Mouse (Mus musculus) embryo, embryonic 11 days (tissue): ENCODE measurements around the gene Spata13.

ENCODE experiments used
- DNase-seq: peaks from one replicate; pipeline ENCODE4 v3.0.0-alpha.2; 2015

The Spata13 gene

DNA sequence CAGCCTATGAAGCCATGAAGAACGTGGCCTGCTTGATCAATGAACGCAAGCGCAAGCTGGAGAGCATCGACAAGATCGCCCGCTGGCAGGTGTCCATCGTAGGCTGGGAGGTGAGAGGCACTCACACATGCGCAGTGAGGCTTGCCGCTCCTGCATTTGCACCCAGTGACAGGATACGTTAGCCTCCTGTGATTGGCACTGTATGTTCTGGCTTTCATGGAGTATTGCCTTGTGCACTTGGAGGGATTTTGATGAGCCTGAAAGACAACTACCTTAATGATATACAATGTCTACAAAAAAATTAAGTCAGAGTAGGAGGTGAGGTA lies 120.0 kb downstream of the Spata13 start:
- DNase-seq: no peak

DNA sequence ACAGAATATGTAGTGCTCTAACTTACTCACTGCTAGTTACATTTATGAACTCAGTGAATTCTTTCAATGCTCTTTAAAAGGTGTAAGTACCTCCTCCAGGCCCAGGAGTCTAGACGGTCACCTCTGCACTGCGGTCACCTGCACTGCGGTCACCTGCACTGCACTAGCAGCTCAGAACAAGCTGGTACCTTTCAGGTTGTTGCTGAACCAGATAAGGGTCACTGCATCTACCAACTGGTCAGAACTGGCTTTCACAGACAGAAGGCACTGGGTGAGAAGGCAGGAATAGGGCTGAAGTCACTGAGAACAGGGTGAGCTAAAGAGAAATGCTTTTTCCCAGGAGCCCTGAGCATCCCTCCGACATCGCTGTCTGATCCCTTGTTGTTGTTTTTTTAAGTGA lies 120.9 kb downstream of the Spata13 start:
- DNase-seq: no peak

DNA sequence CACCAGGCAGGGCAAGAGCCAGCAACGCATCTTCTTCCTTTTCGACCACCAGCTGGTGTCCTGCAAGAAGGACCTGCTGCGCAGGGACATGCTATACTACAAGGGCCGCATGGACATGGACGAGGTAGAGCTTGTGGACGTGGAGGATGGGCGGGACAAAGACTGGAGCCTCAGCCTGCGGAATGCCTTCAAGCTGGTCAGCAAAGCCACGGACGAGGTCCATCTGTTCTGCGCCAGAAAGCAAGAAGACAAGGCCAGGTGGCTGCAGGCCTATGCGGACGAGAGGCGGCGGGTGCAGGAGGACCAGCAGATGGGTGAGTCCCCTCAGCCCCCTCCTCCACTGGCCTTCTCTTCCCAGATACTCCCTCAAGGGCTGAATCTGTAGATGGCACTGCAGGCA lies 122.5 kb downstream of the Spata13 start:
- no peak for DNase-seq

DNA sequence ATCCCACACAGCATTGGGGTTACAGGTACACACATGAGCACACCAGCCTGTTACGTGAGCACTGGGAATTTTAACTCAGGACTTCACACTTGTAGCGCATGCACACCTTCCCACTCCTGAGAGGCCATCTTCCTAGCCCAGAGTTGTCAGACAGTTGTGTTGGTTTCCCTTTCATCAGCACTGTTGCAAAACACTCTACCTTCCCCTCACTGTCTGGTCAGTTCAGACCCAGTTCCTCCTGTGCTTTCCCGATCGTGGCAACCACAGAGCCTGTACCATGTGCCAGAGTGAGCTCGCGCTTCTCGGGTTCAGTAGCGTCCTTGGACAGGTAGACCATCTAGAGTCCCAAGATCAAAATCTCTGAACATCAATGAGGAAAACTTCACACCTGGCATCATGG lies 123.5 kb downstream of the Spata13 start:
- DNase-seq: no peak

DNA sequence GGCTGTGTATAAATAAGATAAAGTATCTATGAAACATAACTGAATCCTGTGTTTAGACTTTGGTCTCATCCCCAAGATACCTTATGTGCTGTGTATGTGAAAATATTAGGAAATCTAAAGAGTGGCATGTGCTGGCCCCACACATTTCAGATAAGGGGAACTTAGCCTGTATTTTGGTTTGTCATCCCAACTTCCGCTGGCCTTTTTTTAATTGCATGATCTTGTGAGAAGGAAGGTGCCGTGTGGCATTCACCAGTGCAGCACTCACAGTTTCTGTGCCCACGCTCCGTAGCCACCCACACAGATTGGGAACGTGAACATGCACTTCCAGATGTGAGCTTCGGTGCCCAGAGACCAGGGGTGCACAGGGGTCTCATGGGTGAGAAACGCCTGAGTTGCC lies 123.9 kb downstream of the Spata13 start:
- DNase-seq: no peak

DNA sequence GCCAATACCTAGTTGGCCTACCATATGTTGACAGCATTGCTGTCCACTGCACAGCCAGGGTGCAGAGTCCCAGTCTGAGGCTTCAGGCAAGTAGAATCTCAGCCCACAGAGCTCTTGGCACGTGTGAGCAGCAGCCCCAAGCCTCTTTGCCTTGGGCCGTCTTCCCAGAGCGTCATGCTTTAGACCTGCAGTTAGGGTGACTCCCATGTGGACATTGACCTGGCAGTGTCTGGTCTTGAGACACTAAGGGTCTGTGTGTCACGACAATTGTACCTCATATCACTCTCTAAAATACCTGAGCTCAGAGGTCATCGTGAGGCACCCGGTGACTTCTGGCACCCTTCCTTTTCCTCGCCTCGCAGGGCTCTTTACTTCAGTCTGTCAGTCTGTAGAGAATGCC lies 125.3 kb downstream of the Spata13 start:
- DNase-seq: no peak

DNA sequence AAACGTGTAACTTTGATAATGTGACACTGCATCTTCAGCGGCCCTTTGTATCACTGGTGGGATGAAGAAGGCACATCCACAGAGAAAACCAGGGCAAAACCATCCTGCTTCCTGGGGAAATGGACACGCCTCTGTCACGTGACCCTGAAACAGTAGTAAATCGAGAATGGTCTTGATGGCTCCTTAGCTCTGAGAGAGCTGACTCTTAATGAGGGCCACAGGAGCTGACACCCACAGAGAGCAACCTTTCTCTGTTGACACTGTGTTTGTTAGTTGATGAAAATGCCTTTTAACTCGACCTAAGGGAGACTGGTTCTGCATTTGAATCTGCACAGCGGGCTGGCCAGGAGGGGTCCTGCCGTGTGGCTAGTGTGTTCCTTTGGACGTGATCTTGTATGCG lies 128.0 kb downstream of the Spata13 start:
- DNase-seq: no peak

DNA sequence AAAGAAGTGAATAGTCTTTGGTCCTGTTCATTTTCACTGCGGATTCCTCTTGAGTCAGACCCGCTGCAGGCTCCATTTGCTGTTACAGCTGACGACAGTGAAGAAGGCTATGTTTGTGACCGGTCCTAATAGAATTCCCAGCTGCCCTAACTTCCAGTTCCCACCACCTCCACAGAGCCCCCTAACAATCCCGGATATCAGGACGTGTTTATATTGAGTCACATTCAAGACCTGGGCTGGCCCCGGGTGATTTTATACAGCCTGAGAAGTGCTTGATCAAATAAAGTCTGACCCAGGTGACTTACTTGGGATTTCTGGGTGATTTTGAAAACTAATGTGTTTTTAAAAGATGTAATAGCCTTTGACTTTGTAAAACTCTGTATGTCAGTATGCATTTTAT lies 129.0 kb downstream of the Spata13 start:
- DNase-seq: no peak

DNA sequence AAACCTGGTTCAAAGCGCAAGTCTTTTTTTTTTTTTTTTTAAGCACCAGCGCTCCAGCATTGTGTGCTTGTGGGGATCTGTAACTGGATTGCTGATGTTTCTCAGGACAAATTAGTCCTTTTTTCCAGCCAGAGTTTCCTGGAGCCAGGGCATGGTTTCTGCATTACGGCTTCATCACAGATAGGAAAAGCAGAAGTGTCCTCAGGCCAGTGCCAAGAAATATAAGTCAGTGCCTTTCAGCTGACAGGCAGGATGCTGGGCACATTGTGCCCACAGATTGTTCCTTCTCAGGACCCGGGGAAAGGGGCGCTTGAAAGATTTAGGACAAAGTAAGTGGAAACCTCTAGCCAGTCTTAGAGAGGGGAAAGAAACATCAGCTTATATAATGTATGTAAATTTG lies 129.9 kb downstream of the Spata13 start:
- DNase-seq: no peak

DNA sequence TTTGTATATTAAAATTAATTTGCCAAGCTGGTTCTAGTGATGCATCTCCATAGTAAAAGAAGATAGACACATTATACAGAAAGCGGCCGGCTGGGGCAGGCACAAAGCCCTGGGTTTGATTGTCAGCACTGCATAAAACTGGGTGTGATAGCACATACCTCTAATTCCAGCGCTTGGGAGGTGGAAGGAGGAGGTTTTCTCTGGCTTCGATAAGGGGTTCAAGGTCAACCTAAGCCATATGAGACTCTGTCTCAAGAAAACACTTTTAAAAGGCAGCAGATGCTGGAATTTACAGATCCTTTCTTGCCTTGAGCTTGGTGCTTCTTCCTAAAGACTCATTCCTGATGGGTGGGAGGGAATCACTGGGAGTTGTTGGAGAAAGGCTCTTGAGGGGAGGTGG lies 130.7 kb downstream of the Spata13 start:
- no peak for DNase-seq

DNA sequence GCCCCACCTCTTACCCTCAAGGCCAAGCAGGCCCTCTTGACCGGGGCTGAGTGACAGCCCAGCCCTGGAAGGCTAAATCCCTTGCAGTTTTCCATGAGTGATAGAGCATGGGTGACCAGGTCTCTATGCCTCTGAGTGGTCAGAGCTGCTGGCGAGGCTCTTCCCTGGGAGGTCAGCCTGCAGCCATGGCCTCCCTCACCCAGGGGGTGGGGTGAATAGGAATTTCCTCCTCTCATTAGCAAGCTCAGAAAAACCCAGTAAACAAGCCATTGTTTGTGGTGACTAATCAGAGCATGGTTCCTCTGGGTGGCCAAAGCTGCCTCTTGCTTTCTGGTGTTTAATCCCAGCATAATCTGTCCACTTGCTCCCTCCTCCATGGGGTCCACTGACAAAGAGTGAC lies 131.2 kb downstream of the Spata13 start:
- no peak for DNase-seq

DNA sequence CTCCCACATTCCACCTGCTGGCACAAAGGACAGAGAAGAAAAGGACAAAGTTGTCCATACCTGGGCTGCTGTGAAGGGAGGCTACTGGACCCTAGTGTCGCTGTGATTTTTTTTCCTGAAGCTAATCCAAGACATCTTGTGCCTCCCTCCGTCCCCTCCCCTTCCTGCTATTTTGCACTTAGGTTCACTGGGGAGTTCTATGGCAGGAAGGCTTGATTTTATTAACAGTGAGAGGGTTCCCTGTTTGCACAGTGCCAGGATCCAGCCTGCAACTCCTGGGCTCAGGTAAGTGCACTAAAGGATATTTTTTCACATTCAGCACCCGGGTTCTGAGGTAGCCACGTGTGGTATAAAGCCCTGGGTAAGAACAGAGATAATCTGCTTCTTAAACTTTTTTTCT lies 134.1 kb downstream of the Spata13 start, which contains the start of gene C1qtnf9:
Gene C1qtnf9 (plus strand): TSS at position 251 of the 400 bp plus-strand sequence.
- no peak for DNase-seq

DNA sequence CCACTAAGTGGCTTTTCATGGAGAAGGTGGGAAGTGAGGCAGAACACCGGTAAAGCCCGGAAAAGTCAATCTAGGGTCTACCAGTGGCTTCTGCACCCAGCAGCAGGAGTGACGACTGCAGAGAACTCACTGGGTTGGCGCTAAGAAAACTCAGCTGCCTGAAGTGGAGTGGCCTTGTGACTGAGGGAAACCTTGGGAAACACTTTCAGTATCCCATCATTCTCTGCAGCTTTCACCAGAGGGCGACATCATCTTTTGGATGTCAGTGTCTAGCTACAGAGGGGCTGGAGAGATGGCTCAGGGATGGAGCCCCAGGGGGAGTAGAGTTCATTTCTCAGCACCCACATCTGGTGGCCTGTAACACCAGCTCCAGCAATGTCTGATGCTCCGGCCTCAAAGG lies 135.5 kb downstream of the Spata13 start:
- peak; percentile 27 for DNase-seq

DNA sequence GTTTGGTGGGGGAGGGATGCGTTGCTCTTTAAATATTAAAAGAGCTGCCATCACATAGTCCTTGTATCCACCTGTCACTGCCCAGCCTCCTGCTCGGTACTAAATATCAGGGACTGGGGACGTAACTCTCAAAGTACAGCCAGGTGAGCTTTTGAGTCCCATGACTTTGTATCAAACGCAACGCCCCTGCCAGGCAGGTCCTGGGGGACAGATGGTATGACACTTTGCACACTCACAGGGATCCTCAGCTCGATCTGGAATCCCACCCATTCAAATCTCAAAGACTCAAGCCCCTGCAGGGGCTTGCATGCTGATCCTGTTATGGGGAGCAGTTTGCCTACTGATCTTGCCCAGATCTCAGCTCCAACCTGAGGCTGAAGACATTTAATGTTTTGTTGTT lies 136.8 kb downstream of the Spata13 start:
- DNase-seq: no peak

DNA sequence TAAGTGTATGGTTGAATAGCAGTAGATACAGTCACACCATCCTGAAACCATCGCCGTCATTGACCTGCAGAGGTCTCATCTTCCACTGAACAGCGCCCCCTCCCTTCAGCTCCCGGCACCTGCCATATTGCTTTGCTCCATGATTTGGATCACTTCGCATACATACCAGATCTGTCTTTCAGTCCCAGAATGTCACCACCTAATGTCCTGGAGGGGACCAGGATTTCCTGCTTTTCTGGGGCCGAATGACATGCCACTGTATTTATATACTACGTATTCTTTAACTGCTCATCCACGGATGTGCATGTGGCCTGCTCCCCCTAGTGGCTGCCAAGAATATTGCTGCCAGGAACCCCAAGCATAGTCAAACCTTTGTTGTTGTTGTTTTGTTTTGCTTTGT lies 137.3 kb downstream of the Spata13 start:
- DNase-seq: peak; percentile 75

DNA sequence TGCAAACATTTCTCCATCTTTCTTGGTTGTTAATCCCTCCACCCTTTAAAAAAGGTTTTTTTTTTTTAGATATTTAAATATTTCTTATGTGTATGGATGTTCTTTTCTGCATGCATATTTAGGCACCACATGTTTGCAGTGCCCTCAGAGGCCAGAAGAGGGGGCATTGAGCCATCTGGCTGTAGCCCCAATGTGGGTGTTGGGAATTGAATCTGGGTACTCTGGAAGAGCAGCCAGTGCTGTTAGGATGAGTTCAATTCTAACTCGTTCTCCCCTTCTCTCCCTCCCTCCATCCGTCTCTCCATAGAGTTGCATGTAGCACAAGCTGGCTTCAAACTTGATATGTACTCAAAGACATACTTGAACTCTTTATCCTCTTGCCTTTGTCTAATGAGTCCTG lies 139.7 kb downstream of the Spata13 start:
- DNase-seq: no peak

DNA sequence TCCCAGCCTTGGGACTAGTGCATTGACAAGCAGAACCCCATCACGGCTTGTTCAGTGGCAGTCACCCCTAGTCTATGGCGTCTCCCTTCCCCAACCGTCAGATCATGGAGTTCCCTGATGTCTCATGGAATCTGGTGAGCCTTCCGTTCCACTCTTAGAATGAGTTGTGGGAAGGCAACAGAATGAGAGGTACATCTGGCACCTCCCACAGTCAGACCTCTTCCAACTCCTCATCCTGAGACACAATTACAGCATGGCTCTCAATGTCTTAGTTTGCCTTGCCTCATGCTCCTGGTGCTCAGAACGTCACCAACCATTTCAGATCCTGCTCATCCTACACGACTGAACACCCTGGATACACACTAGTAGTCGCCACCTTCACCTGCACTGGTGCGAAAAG lies 142.7 kb downstream of the Spata13 start:
- no peak for DNase-seq

DNA sequence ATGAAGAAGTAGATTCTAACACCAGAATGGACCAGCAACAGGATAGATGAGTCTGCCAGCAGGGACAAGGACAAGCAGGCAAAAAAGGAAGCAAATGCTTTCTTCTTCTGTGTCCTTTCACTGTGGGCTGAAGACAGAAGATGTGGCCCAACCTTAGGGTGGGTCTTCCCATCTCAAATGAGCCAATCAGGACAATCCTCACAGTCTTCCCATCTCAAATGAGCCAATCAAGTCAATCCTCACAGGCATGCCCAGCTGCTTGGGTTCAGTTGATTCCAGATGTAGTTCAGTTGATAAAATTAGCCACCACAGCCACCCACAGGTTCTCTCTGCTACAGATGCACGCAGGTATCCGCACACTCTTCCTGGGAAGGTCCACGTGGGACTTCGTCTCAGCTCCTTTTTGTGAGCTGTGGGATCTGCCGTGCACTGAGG lies 143.7 kb downstream of the Spata13 start:
- no peak for DNase-seq

DNA sequence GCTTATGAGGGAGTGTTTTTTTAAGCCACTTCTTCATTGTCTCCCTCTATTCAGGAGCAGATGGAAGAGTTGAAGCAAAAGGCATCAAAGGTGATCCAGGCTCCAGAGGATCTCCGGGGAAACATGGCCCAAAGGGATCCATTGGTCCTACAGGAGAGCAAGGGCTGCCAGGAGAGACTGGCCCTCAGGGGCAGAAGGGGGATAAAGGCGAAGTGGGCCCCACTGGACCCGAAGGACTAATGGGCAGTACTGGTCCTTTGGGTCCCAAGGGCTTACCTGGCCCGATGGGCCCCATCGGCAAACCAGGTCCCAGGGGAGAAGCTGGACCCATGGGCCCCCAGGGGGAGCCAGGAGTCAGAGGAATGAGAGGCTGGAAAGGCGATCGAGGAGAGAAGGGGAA lies 145.4 kb downstream of the Spata13 start:
- no peak for DNase-seq

DNA sequence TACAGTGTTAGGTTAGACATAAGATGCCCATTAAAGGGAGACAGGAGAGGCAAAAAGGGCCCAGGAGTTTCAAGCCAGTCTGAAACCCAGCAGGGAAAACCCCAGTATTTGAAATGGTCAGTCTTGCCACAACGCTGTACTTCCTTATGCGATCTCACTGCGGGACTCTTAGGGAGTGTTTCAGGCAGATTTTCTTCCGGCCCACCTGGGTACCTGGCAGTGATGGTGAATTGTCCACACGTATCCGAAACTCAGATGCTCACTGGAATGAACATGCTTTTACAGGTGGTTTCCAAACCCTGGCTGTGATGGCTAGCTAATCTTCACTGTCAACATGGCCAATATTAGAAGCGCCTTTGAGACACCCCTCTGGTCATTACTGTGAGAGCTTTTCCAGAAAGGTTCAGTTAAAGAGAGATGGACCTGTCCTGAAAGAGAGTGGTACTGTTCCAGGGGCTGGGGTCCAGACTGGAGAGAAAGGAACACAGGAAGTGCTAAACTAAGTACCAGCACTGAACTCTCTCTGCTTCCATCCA lies 148.4 kb downstream of the Spata13 start:
- DNase-seq: no peak

DNA sequence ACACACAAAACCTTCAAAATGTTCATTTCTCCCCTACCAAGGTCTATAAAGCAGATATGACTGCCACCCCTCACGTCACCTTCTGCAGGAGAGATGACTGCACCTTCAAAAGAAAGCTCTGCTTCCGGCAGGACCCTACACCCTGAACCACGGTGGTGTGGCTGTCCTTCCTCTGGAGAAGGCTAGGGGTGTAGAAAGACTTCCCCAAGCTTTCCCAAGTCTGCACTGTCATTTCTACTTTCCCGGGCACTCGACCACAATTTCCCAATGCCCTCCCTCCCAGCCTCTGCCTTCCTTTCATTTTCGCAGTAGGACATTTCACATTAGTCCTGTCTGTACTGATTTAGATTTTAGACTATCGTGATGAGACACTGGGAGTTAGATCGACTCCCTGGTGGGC lies 149.4 kb downstream of the Spata13 start:
- no peak for DNase-seq

DNA sequence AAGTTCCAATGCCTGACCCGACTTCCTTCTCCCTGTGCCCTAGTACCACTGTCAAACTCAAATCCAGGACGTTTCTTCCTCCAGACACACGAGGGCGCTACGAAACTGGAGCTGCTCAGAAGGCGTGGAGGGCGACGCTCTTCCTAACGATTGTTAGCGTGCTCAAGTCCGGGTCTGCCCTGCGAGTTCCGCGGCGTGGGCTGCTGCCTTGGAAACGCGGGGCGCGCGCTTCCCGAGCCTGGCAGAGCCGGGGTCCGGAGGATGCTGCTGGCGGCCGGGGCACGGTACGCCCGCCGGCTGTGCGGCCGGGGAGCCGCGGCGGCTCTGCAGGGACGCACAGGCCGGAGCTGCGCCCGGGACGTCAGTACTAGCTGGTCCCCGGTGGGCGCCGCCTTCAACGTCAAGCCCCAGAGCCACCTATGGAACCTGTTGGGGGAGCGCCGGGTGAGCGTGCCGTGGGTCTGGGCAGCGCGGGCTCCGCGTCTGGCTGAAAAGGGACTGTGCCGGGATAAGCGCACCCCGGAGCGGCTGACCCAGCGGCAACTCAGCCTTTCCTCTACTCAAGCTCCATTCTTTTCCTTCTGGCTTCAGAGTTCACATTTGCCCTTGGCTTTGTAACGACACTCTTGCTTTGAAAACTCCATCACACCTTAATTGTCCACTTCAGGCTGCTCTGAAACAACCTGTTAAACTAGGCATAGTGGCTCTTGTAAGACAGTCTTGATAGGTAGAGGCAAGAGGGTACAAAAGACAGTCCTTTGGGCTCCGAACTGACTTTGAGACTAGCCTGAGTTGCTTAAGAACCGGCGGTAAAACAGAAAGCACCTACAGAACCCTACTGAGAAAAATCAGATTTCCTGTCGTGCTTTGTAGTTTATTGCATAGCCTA lies 150.9 kb downstream of the Spata13 start, which contains the start of gene Mipep:
Gene Mipep (plus strand): TSS at position 147 of the 889 bp plus-strand sequence.
- peak; percentile 94 for DNase-seq

DNA sequence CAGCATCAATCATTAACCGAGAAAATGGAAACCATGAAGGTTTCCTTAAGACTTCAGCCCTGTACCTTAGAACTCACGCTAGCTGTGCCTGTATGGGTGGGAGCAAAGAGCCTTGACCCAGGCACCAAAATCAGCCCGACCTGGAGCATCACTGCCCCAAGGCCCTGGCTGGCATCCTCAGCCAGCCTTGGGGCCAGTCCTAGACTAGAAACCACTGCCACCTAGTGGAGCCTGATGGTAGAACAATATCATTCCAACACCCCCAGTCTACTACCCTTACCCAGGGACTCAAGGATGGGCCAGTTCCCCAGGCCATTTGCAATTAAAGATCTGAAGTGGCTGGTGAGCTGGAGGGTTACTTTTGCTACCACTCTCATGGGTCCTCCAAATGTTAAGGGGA lies 156.3 kb downstream of the Spata13 start:
- peak; percentile 77 for DNase-seq

DNA sequence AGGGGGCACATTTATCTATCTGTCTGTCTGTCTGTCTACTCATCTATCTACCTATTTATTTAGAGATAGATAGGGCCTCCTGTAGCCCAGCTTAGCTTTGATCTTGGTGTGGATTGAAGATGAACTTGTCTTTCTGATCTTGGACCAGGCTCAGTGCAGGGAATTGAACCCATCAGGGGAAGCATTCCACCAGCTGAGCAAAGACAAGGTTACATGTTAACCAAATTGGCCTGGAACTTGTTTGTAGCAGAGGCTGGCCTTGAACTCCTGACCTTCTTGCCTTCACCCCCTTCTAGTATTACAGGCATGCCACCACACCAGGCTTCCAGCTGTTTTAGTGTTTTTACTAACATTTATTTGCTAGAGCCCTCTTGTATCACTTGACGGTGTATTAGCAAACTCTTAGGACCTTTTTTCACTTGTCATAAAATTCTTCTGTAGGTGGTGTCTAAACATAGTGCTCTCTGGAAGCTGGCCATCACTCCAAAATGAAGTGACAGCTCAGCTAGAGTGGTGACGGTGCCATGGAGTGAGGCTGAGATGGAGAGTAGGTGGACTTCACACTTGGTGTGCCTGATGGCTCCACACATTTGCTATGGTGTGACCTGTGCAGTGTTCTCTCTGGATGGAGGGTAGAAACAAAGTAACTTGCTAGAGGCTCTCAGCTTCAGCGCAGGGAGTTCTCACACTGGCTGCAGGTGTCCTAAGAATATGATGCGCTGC lies 163.0 kb downstream of the Spata13 start:
- no peak for DNase-seq
